Mouse (Mus musculus) embryonic facial prominence, embryonic 14.5 days (tissue): ENCODE measurements around the gene Ddx60. TPM values are rescaled to one million over a fixed set of nuclear protein-coding genes. Genes with fewer than 3 reads are reported as not detected.

Source experiments
- ATAC-seq: fragments of 200-750 bp; cut with Nextera tagmentation; 2 replicates; pipeline ENCODE4 v1.8.0; 2017; ENCODE audit warnings: low read depth, moderate number of reproducible peaks, moderate TSS enrichment
- DNase-seq: peaks from one replicate; pipeline ENCODE4 v3.0.0-alpha.2; 2015; ENCODE audit warnings: low spot score
- H3K27ac ChIP-seq: fragments of 300-500 bp; sonication (generic); replicated peaks from 2 replicates; pipeline ENCODE4 v1.5.1; 2014; ENCODE audit warnings: low read depth, mild to moderate bottlenecking, low read length, moderate library complexity
- H3K27me3 ChIP-seq: fragments of 300-500 bp; sonication (generic); replicated peaks from 2 replicates; pipeline ENCODE4 v1.6.1; 2014; ENCODE audit warnings: low read length; ENCODE audit not compliant: control insufficient read depth, insufficient read depth
- H3K36me3 ChIP-seq: fragments of 300-500 bp; sonication (generic); 2 replicates; pipeline ENCODE4 v1.6.1; 2014; ENCODE audit warnings: low read length, mixed read lengths; ENCODE audit not compliant: control insufficient read depth, insufficient read depth
- H3K4me1 ChIP-seq: fragments of 300-500 bp; sonication (generic); 2 replicates; pipeline ENCODE4 v1.6.1; 2014; ENCODE audit warnings: antibody characterized with exemption, low read length; ENCODE audit not compliant: control insufficient read depth, insufficient read depth
- H3K4me2 ChIP-seq: fragments of 300-500 bp; sonication (generic); 2 replicates; pipeline ENCODE4 v1.6.1; 2014; ENCODE audit warnings: low read depth, mild to moderate bottlenecking, low read length, moderate library complexity, mixed read lengths
- H3K4me3 ChIP-seq: fragments of 300-500 bp; sonication (generic); 2 replicates; pipeline ENCODE4 v1.5.1; 2014; ENCODE audit warnings: low read depth, mild to moderate bottlenecking, low read length
- H3K9ac ChIP-seq: fragments of 300-500 bp; sonication (generic); 2 replicates; pipeline ENCODE4 v1.6.1; 2014; ENCODE audit warnings: low read depth, mild to moderate bottlenecking, low read length, moderate library complexity, mixed read lengths
- H3K9me3 ChIP-seq: fragments of 300-500 bp; sonication (generic); 2 replicates; pipeline ENCODE4 v1.6.1; 2016; ENCODE audit warnings: low read length; ENCODE audit not compliant: control insufficient read depth
- WGBS: fragments of 180-500 bp; shearing (Covaris S2); extraction: QIAGEN DNeasy Blood & Tissue Kit; methylation state at CpG from one replicate; pipeline ENCODE4 v1.1.7; 2014; 5-methylcytosine and 5-hydroxymethylcytosine counted together
- polyA plus RNA-seq: library from polyadenylated mRNA; unstranded; fragments of >200 nt; fragmentation: Nextera tagmentation; extraction: Ambion mirVana; gene quantifications from 2 replicates; pipeline ENCODE4 v1.2.1, GENCODE M21; 2014

Ddx60 gene
- 0.82 and 1.3 TPM in 2 replicates for polyA plus RNA-seq

DNA sequence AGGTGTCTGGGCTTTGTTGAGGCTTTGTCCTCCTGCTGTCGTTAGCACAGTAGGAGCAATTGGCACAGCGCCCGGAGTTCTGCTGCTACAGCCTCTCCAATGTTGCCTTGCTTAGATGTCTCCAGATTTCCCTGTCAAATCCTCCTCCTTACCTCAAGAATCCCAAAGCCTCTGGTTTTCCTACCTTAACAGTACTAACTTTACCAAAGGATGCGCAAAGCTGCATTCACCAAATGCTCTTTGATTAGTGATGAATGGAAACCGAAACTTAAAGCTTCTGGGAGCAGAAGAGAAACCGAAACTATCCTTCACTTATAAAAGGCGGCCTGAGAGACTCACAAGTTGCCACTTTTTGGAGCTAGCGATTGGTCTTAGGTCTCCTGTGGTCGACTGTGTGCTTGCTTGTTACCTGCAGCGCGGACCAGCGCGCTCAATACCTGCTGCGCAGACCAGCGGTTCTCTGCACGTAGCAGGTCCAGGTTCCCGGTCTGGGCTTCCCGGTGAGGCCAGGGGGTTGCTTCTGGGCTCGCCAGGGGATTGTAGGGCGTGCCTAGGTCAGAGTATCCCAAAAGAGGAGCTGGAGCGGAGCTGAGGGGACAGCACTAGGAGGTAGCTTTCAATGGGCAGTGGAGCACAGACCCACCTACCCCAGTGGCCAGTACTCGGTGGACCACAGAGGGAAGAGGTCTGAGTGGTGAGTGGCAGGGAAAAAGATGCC lies at the start of gene Ddx60:
Gene Ddx60 (plus strand): TSS at position 311 of the 718 bp plus-strand sequence.
- Histone ChIP-seq H3K9me3 (no peaks in the 10 kb centered on the region), H3K4me2 (peak within 1 kb of the TSS; percentile 88), H3K36me3 (no peaks in the 10 kb centered on the region), H3K9ac (peak within 1 kb of the TSS; percentile 64), H3K27ac (no peak within 1 kb of the TSS), H3K4me1 (0 out of 2 replicates have a peak, but pooled peaks cover 7% of the 10 kb centered on the region), H3K27me3 (no peaks in the 10 kb centered on the region), H3K4me3 (peak within 1 kb of the TSS; percentile 54)
- ATAC-seq (peak; percentile 78; the same call in 1 of the 2 replicates), DNase-seq (peak; percentile 90)
- WGBS: 10% methylated on average over 22 of the region's 22 CpGs

DNA sequence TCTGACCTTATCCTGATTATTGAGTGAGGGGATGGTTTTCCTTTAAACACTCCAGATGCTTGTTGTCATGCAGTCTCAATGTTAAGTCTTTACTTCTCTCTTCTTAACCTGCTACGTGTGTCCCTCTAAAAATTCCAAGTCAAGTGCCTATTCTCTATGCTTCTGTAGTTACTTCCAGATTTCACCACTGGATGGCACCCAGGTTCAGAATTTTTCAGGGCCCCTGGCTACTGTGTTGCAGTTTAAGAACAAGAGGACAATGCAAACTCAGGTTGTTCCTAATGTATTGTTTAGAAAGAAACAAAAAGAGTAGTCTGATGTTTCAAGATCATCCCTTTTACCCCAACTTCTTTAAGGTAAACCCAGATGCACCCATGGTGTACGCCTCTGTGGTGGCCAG lies 33.8 kb upstream of the Ddx60 start:
- no peak overlapping the region for H3K9ac ChIP-seq
- no peak overlapping the region for H3K27ac ChIP-seq
- ATAC-seq: no peak
- no peak overlapping the region for H3K4me2 ChIP-seq
- no peak overlapping the region for H3K4me3 ChIP-seq
- no peaks in the 10 kb centered on the region for H3K4me1 ChIP-seq
- no peaks in the 10 kb centered on the region for H3K36me3 ChIP-seq
- WGBS: 56% methylated on average over 2 of the region's 2 CpGs
- H3K27me3 ChIP-seq: no peaks in the 10 kb centered on the region
- H3K9me3 ChIP-seq: no peaks in the 10 kb centered on the region
- DNase-seq: peak; percentile 66

- Histone ChIP-seq H3K4me3 (no peak overlapping the region), H3K27ac (no peak overlapping the region), H3K4me2 (no peak overlapping the region), H3K9ac (no peak overlapping the region), H3K27me3 (no peaks in the 10 kb centered on the region), H3K9me3 (no peaks in the 10 kb centered on the region), H3K36me3 (no peaks in the 10 kb centered on the region), H3K4me1 (no peaks in the 10 kb centered on the region)
- DNase-seq (no peak), ATAC-seq (no peak)
- WGBS: 86% methylated on average over 1 of the region's 1 CpGs
Measured at GRCm38 (mm10) chr8:61896742-61897141, 31.1 kb upstream of the Ddx60 start.

DNA sequence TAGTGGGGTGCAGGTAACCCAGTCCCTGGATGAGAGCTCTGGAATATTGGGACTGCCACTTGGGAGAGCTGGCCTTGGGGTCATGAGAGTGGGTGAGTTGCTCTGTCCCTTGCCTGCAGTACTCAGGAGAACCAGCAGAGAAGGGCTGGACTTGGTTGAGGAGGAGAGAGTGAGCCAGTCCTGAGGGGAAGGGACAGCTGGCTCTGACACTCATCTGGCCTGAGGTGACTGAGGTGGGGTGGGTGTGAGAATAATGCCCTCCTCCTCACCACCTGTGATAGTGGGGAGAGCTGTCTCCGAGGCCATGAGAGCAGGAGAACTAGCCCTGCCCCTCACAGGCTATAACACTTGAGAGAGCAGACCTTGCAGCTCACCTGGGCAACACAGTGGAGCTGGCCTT lies 30.5 kb upstream of the Ddx60 start:
- no peak for ATAC-seq
- 82% methylated on average over 1 of the region's 1 CpGs for WGBS

GRCm38 (mm10) chr8:61901028-61901717 lies 26.7 kb upstream of the Ddx60 start:
- Histone ChIP-seq H3K27me3 (no peaks in the 10 kb centered on the region), H3K4me1 (no peaks in the 10 kb centered on the region), H3K4me2 (no peak overlapping the region), H3K9ac (no peak overlapping the region), H3K27ac (no peak overlapping the region), H3K9me3 (no peaks in the 10 kb centered on the region), H3K36me3 (no peaks in the 10 kb centered on the region), H3K4me3 (no peak overlapping the region)
- 69% methylated on average over 6 of the region's 6 CpGs for WGBS
- DNase-seq (no peak), ATAC-seq (no peak)

More for the DNA sequence above, 30.5 kb upstream of the Ddx60 start:
- no peak overlapping the region for H3K4me3 ChIP-seq
- no peaks in the 10 kb centered on the region for H3K27me3 ChIP-seq
- no peaks in the 10 kb centered on the region for H3K4me1 ChIP-seq
- DNase-seq: no peak
- H3K9me3 ChIP-seq: no peaks in the 10 kb centered on the region
- H3K4me2 ChIP-seq: no peak overlapping the region
- no peak overlapping the region for H3K27ac ChIP-seq
- no peaks in the 10 kb centered on the region for H3K36me3 ChIP-seq
- no peak overlapping the region for H3K9ac ChIP-seq

GRCm38 (mm10) chr8:61902521-61902920 lies 25.4 kb upstream of the Ddx60 start, which contains the start of gene Palld:
TSS of gene Palld (minus strand) at chr8:61902690.
- Histone ChIP-seq H3K4me3 (no peak within 1 kb of the TSS), H3K36me3 (no peaks in the 10 kb centered on the region), H3K9ac (no peak within 1 kb of the TSS), H3K27ac (no peak within 1 kb of the TSS), H3K4me2 (no peak within 1 kb of the TSS), H3K4me1 (no peaks in the 10 kb centered on the region), H3K9me3 (no peaks in the 10 kb centered on the region), H3K27me3 (no peaks in the 10 kb centered on the region)
- peak; percentile 46 for DNase-seq
- ATAC-seq: no peak
- WGBS: 62% methylated on average over 5 of the region's 5 CpGs

- Histone ChIP-seq H3K9me3 (no peaks in the 10 kb centered on the region), H3K9ac (no peak overlapping the region), H3K36me3 (no peaks in the 10 kb centered on the region), H3K27ac (peak overlapping the region; percentile 33; the same call in 1 of the 2 replicates), H3K27me3 (no peaks in the 10 kb centered on the region), H3K4me1 (peaks cover 4% of the 10 kb centered on the region), H3K4me3 (no peak overlapping the region), H3K4me2 (peak overlapping the region; percentile 2; the same call in 1 of the 2 replicates)
- DNase-seq (peak; percentile 93), ATAC-seq (peak; percentile 88)
- WGBS: 46% methylated on average over 13 of the region's 13 CpGs
Measured at GRCm38 (mm10) chr8:61908303-61909215, 19.3 kb upstream of the Ddx60 start.

GRCm38 (mm10) chr8:61909313-61909712 lies 18.6 kb upstream of the Ddx60 start:
- 76% methylated on average over 3 of the region's 3 CpGs for WGBS
- no peak overlapping the region for H3K9ac ChIP-seq
- ATAC-seq (no peak), DNase-seq (no peak)
- no peaks in the 10 kb centered on the region for H3K27me3 ChIP-seq
- no peak overlapping the region for H3K4me2 ChIP-seq
- no peaks in the 10 kb centered on the region for H3K36me3 ChIP-seq
- H3K27ac ChIP-seq: 0 out of 2 replicates have a peak overlapping the region, but pooled peaks have one; percentile 21
- peaks cover 4% of the 10 kb centered on the region for H3K4me1 ChIP-seq
- no peak overlapping the region for H3K4me3 ChIP-seq
- no peaks in the 10 kb centered on the region for H3K9me3 ChIP-seq
